Mouse (Mus musculus): Measurements from ENCODE around the gene Ttc26. TPM values are rescaled to one million over a fixed set of nuclear protein-coding genes. Genes with fewer than 3 reads are reported as not detected.

Ttc26 gene
- 10.9 and 13.9 TPM in 2 replicates for polyA plus RNA-seq (2014; fragmentation: Nextera tagmentation; extraction: Ambion mirVana)

- 0 out of 2 replicates have a peak, but pooled peaks cover 3% of the 10 kb centered on the region for H3K36me3 ChIP-seq (ENCODE audit: control insufficient read depth, insufficient read depth, low read length)
- H3K27me3 ChIP-seq (ENCODE audit: control insufficient read depth, insufficient read depth, low read length) = no peaks in the 10 kb centered on the region
- peak within 1 kb of the TSS; percentile 78 for H3K4me2 ChIP-seq
- H3K27ac ChIP-seq (ENCODE audit: low read depth, low read length) = no peak within 1 kb of the TSS
- under 1% methylated on average over 26 of the region's 26 CpGs for WGBS
- H3K9me3 ChIP-seq (ENCODE audit: control insufficient read depth, low read length) = no peaks in the 10 kb centered on the region
- peak within 1 kb of the TSS; percentile 70 for H3K9ac ChIP-seq (ENCODE audit: low read length)
- peak; percentile 93 for ATAC-seq (ENCODE audit: low FRiP score)
- DNase-seq (ENCODE audit: low spot score, missing footprints) = peak; percentile 99
- peaks cover 5% of the 10 kb centered on the region; the same call in 1 of the 2 replicates for H3K4me1 ChIP-seq (ENCODE audit: control insufficient read depth, insufficient read depth, low read length)
- H3K4me3 ChIP-seq (ENCODE audit: low read depth, low read length) = peak within 1 kb of the TSS; percentile 64
These were observed at the start of gene Ttc26 for GRCm38 (mm10) chr6:38381129-38381771. Ttc26 (plus strand) TSS chr6:38381469.

GRCm38 (mm10) chr6:38335264-38335663, 46.0 kb upstream of the Ttc26 start:
- 91% methylated on average over 6 of the region's 6 CpGs for WGBS
- H3K4me1 ChIP-seq (ENCODE audit: control insufficient read depth, insufficient read depth, low read length) = no peaks in the 10 kb centered on the region
- no peak overlapping the region for H3K4me2 ChIP-seq
- no peak overlapping the region for H3K4me3 ChIP-seq (ENCODE audit: low read depth, low read length)
- no peaks in the 10 kb centered on the region for H3K36me3 ChIP-seq (ENCODE audit: control insufficient read depth, insufficient read depth, low read length)
- H3K27me3 ChIP-seq (ENCODE audit: control insufficient read depth, insufficient read depth, low read length) = no peaks in the 10 kb centered on the region
- DNase-seq (ENCODE audit: low spot score, missing footprints) = peak; percentile 17
- H3K27ac ChIP-seq (ENCODE audit: low read depth, low read length) = no peak overlapping the region
- ATAC-seq (ENCODE audit: low FRiP score) = no peak
- no peaks in the 10 kb centered on the region for H3K9me3 ChIP-seq (ENCODE audit: control insufficient read depth, low read length)
- H3K9ac ChIP-seq (ENCODE audit: low read length) = no peak overlapping the region

DNA sequence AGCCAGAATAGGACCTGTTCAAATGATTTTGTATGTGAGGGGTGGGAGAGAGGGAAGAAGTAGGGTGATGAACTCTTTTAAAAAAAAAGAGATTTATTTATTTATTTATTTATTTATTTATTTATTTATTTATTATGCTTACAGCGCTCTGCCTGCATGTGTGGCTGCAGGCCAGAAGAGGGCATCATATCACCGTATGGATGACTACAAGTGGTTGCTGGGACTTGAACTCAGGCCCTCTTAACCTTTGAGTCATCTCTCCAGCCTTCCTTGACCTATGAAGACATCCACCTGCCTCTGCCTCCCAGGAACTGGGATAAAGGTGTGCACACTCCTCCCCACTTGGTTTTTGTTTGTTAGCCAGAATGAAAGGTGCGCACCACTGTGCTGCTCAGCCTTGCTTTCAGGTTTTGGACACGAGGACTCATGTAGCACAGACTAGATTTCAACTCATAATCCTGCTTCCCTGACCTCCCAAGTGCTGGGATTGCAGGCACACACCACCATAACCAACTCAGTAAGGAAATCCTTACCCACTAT, 44.0 kb upstream of the Ttc26 start:
- WGBS = 90% methylated on average over 4 of the region's 4 CpGs
- H3K4me3 ChIP-seq (ENCODE audit: low read depth, low read length) = no peak overlapping the region

DNA sequence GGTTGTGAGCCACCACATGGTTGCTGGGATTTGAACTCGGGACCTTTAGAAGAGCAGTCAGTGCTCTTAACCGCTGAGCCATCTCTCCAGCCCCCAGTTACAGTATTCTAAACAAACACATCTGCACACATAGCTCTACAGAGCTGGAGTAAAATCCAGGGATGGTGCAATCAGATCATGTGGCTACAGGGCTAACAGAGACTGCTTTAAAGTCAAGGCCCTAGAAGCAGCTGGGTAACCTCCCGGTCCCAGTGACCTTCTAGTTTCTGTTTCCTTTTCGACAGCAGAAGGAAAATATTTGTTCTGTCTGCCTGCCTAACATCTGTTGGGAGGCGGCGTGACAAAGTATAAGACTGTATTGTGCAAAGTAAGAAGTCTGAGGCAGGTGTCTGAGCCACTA, 43.3 kb upstream of the Ttc26 start:
- no peaks in the 10 kb centered on the region for H3K9me3 ChIP-seq (ENCODE audit: control insufficient read depth, low read length)

More for the DNA sequence above, 44.0 kb upstream of the Ttc26 start:
- Histone ChIP-seq H3K9me3 (ENCODE audit: control insufficient read depth, low read length) (no peaks in the 10 kb centered on the region), H3K27me3 (ENCODE audit: control insufficient read depth, insufficient read depth, low read length) (no peaks in the 10 kb centered on the region), H3K36me3 (ENCODE audit: control insufficient read depth, insufficient read depth, low read length) (no peaks in the 10 kb centered on the region), H3K4me2 (no peak overlapping the region), H3K9ac (ENCODE audit: low read length) (no peak overlapping the region), H3K4me1 (ENCODE audit: control insufficient read depth, insufficient read depth, low read length) (no peaks in the 10 kb centered on the region), H3K27ac (ENCODE audit: low read depth, low read length) (no peak overlapping the region)
- no peak for ATAC-seq (ENCODE audit: low FRiP score)
- DNase-seq (ENCODE audit: low spot score, missing footprints) = no peak

DNA sequence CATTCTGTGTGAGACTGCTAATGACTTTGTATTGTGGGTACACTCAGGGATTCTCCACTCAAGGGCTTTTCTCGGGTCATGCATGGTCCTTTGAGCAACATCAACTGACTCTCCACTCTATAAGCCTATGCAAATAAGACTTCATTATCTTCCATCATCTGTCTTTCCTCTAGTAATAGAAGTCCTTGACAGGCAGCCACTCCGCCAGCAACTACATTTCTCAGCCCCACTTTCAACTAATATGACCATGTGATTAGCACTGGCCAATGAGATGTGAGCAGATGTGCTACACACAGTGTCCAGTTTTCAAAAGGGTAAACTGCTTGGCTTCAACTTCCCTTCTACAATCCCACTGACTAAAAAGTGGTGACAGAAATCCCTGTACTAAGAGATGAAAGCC, 42.2 kb upstream of the Ttc26 start:
- no peak for ATAC-seq (ENCODE audit: low FRiP score)
- H3K4me1 ChIP-seq (ENCODE audit: control insufficient read depth, insufficient read depth, low read length) = no peaks in the 10 kb centered on the region
- WGBS = 69% methylated on average over 2 of the region's 2 CpGs

More for the DNA sequence above, 43.3 kb upstream of the Ttc26 start:
- no peaks in the 10 kb centered on the region for H3K27me3 ChIP-seq (ENCODE audit: control insufficient read depth, insufficient read depth, low read length)
- no peak overlapping the region for H3K9ac ChIP-seq (ENCODE audit: low read length)
- H3K4me3 ChIP-seq (ENCODE audit: low read depth, low read length) = no peak overlapping the region
- WGBS = 88% methylated on average over 6 of the region's 6 CpGs
- H3K4me2 ChIP-seq = no peak overlapping the region
- no peaks in the 10 kb centered on the region for H3K36me3 ChIP-seq (ENCODE audit: control insufficient read depth, insufficient read depth, low read length)
- H3K4me1 ChIP-seq (ENCODE audit: control insufficient read depth, insufficient read depth, low read length) = no peaks in the 10 kb centered on the region
- no peak for ATAC-seq (ENCODE audit: low FRiP score)
- H3K27ac ChIP-seq (ENCODE audit: low read depth, low read length) = no peak overlapping the region
- no peak for DNase-seq (ENCODE audit: low spot score, missing footprints)

GRCm38 (mm10) chr6:38341751-38342665, 39.3 kb upstream of the Ttc26 start:
- 69% methylated on average over 11 of the region's 11 CpGs for WGBS
- H3K9ac ChIP-seq (ENCODE audit: low read length) = no peak overlapping the region
- H3K36me3 ChIP-seq (ENCODE audit: control insufficient read depth, insufficient read depth, low read length) = no peaks in the 10 kb centered on the region
- ATAC-seq (ENCODE audit: low FRiP score) = no peak
- no peaks in the 10 kb centered on the region for H3K27me3 ChIP-seq (ENCODE audit: control insufficient read depth, insufficient read depth, low read length)
- H3K4me2 ChIP-seq = no peak overlapping the region
- H3K9me3 ChIP-seq (ENCODE audit: control insufficient read depth, low read length) = no peaks in the 10 kb centered on the region
- no peak overlapping the region for H3K27ac ChIP-seq (ENCODE audit: low read depth, low read length)
- no peaks in the 10 kb centered on the region for H3K4me1 ChIP-seq (ENCODE audit: control insufficient read depth, insufficient read depth, low read length)
- no peak overlapping the region for H3K4me3 ChIP-seq (ENCODE audit: low read depth, low read length)
- DNase-seq (ENCODE audit: low spot score, missing footprints) = no peak

More for the DNA sequence above, 42.2 kb upstream of the Ttc26 start:
- no peak overlapping the region for H3K4me3 ChIP-seq (ENCODE audit: low read depth, low read length)
- no peak overlapping the region for H3K4me2 ChIP-seq
- H3K27ac ChIP-seq (ENCODE audit: low read depth, low read length) = no peak overlapping the region
- no peak overlapping the region for H3K9ac ChIP-seq (ENCODE audit: low read length)
- DNase-seq (ENCODE audit: low spot score, missing footprints) = no peak
- H3K27me3 ChIP-seq (ENCODE audit: control insufficient read depth, insufficient read depth, low read length) = no peaks in the 10 kb centered on the region
- H3K36me3 ChIP-seq (ENCODE audit: control insufficient read depth, insufficient read depth, low read length) = no peaks in the 10 kb centered on the region
- no peaks in the 10 kb centered on the region for H3K9me3 ChIP-seq (ENCODE audit: control insufficient read depth, low read length)

- 85% methylated on average over 8 of the region's 8 CpGs for WGBS
- Histone ChIP-seq H3K4me1 (ENCODE audit: control insufficient read depth, insufficient read depth, low read length) (no peaks in the 10 kb centered on the region), H3K27ac (ENCODE audit: low read depth, low read length) (no peak overlapping the region), H3K9me3 (ENCODE audit: control insufficient read depth, low read length) (no peaks in the 10 kb centered on the region), H3K27me3 (ENCODE audit: control insufficient read depth, insufficient read depth, low read length) (no peaks in the 10 kb centered on the region), H3K9ac (ENCODE audit: low read length) (no peak overlapping the region), H3K36me3 (ENCODE audit: control insufficient read depth, insufficient read depth, low read length) (no peaks in the 10 kb centered on the region), H3K4me3 (ENCODE audit: low read depth, low read length) (no peak overlapping the region), H3K4me2 (no peak overlapping the region)
- no peak for DNase-seq (ENCODE audit: low spot score, missing footprints)
- no peak for ATAC-seq (ENCODE audit: low FRiP score)
These were observed 38.6 kb upstream of the Ttc26 start for GRCm38 (mm10) chr6:38342666-38342992.

DNA sequence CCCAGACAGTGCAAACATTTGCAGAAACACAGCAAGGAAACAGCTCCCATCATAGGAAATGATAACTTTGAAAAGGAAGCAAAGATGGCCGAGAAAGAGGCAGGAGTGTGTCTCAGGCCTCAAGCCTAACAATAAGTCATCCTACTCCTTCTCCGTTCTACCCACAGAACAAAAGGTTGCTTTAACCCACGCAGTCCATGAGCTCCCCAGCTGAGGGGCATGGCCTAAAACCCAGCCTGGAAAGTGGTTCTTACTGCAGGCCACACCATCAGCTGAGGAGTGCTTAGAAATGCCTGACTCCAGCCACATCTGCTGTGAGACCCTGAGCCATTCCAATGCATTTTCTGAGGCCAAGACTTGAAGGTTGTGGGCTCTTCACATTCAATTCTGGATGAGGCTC, 37.7 kb upstream of the Ttc26 start:
- DNase-seq (ENCODE audit: low spot score, missing footprints) (no peak), ATAC-seq (ENCODE audit: low FRiP score) (no peak)
- no peak overlapping the region for H3K9ac ChIP-seq (ENCODE audit: low read length)
- no peak overlapping the region for H3K27ac ChIP-seq (ENCODE audit: low read depth, low read length)
- no peaks in the 10 kb centered on the region for H3K9me3 ChIP-seq (ENCODE audit: control insufficient read depth, low read length)
- no peak overlapping the region for H3K4me2 ChIP-seq
- no peaks in the 10 kb centered on the region for H3K4me1 ChIP-seq (ENCODE audit: control insufficient read depth, insufficient read depth, low read length)
- H3K4me3 ChIP-seq (ENCODE audit: low read depth, low read length) = no peak overlapping the region
- H3K36me3 ChIP-seq (ENCODE audit: control insufficient read depth, insufficient read depth, low read length) = no peaks in the 10 kb centered on the region
- WGBS = 56% methylated on average over 3 of the region's 3 CpGs
- no peaks in the 10 kb centered on the region for H3K27me3 ChIP-seq (ENCODE audit: control insufficient read depth, insufficient read depth, low read length)
